Mouse (Mus musculus): ENCODE measurements at regions not wholly inside any gene's neighbourhood (a gene's known extent, or its start where the extent isn't known, plus 50 kb on each side); places are given as distances from the start of the nearest gene placed in this dataset.

DNA sequence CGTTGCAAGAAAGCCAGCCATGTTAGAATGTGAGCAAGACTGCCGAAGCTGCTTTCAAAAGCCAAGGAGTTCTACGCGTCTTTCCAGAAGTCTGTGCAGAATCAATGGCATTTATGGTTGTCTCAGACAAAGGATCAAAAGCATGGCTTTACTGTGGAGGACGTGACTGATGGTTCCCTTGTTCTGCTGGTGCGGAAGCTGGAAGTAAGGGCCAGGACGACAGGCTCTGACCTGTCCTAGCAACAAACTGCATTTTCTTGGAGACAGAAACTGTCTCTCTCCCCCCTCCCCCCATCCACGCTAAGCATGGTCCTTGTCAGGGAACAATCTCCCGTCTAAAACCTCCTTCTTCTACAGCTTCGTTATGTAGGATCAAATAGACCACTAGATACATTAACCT is 2780.3 kb upstream of the Gm7489 start:
- DNase-seq = peak in 1 of 2 experiments; percentile 7

DNA sequence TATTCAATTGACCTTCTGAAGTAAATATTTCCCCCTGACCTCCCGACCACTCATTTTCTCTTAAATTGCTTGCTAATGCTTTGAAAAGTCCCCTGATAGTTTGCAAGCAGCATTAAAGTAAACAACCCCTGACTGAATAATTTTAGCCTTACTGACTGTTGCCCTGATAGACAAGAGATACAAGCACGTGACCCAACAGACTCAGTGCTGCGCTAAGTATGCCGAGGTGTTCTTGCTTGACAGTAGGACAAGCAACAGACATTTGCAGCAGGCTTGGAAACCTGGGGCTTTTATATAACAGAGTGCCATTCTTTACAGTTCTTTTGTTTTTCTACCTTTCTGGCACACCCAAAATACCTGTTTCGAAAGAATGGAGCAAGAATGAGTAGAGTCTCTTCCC is 2779.9 kb upstream of the Gm7489 start:
- DNase-seq = no peak

- no peak for DNase-seq
Measured at GRCm38 (mm10) chr15:51105359-51106008, 2779.2 kb upstream of the Gm7489 start.

- no peak for DNase-seq
Measured at GRCm38 (mm10) chr15:51110186-51110585, 2774.5 kb upstream of the Gm7489 start.

- no peak for DNase-seq
Measured at GRCm38 (mm10) chr15:51125896-51126295, 2758.8 kb upstream of the Gm7489 start.

DNA sequence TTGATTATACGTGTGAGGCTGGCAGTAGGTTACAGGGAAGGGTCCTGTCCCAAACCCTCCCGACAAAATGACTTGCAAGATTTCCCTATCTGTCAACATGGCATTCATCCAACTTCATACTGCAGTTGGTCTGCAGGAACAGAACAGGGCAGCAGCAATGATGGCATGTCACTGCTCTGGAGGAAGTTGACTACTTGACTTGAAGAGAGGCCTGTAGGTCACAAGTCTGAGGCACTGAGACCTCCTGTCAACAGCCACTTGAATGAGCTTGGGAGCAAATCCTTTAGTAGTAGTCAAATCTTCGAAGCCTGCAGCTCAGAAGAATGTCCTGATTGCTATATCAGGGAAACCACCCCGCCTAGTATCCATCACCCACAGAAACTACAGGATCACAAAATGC is 2753.7 kb upstream of the Gm7489 start:
- no peak for DNase-seq

GRCm38 (mm10) chr15:51136121-51136520 is 2748.6 kb upstream of the Gm7489 start:
- no peak for DNase-seq

DNA sequence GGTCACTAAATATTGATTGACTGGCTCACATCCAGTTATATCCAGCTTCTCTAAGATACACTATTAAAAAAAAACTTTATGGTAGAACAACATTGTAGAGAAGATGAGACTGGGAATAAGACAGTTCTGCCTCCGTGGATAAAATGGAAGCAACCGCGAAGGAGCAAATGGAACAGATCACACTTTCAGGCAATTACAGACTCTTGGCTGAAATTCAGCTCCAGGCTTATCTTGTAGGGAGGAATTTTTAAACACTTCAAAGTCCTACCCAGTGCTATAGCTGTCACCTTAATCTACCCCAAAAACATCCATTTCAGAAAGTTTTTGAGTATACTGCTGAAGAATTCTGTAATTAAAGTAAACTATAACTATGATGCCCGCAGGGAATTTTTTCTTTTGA is 2745.2 kb upstream of the Gm7489 start:
- no peak for DNase-seq

GRCm38 (mm10) chr15:51173976-51174620 is 2710.6 kb upstream of the Gm7489 start:
- DNase-seq = no peak

DNA sequence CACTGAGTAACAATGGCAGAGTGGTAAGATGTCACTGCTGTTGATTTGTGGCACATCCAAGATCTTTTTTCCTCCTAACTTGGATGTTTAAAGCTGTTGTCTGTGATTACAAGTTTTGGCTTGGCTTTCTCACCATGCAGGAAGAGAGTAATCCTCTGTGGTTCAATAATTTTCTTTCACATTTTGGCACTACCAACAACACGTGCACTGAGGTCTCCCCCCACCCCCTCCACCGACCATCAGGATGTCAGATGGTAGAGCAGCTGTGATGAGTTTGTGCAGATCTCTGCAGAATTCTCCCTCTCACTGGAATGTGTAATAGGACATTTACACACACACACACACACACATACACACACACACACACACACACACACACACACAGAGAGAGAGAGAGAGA is 2708.2 kb upstream of the Gm7489 start:
- DNase-seq = peak; percentile 2 to 18

- no peak for DNase-seq
Measured at GRCm38 (mm10) chr15:51189134-51189533, 2695.6 kb upstream of the Gm7489 start.

DNA sequence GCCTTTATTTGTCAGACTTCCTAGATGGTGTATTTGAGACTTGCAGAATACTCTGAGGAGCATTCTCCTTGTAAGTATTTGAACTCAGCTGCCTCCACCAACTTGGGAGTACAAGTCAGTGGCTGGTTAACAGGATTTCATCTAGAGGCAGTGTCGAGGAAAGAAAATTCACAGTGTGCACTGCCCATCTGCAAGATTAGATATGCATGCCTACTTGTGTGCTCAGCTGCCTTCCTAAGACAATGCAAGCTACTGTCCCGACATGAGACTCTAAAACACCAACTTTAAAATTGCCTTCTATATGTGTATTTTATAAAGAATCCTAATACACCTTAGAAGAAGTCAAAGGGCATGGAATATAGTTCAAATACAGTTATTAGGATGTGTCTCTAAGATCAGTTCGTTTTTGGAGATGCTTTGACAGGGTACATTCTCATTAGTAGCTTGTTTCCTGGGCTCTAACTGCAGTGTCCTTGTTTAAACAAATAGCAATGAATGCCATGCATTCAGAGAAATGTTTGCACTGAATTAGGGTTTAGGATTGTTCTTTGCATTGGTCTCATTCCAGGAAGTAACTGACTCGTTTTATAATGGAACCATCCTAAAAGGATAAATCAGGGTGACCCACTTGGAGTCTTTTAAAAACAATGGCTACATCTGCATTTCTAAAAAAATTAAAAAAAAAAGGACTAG is 2687.1 kb upstream of the Gm7489 start:
- DNase-seq = no peak

DNA sequence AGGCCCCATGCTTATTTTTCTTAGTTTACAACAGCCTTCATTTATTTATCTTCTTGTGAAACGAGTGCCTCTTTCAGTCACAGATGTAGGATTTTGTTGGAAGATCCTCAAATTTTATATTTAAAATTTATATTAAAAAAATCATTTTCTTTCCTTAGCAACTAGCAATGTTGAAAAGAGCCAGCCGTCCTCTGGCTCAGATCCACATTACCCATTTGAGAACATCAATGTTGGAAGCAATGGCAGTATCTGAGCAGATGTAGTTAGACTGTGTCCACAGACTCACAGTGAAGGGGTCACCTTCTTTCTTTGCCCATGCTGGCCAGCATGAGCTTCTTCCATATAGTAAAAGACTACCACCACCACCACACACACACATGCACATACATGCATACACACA is 2681.4 kb upstream of the Gm7489 start:
- peak in 1 of 2 experiments; percentile 1 for DNase-seq

DNA sequence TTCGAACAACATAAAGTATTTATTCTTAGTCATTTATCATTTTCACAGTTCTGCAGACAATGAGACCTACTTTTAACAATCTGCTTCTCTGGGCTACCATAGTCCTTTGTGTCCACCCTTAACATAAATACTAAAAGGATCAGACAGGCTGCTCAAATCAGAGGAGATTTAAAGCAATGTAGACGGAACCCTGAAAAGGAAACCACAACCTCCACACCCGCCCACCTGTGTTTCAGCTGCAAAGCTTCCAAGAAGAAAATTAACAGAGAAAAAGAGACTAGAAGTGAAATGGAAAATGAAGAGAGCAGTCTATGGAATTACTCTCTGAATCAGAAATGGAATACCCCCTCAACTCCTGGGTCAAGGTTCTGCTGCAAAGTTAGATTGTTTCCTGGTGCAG is 2678.7 kb upstream of the Gm7489 start:
- no peak for DNase-seq

DNA sequence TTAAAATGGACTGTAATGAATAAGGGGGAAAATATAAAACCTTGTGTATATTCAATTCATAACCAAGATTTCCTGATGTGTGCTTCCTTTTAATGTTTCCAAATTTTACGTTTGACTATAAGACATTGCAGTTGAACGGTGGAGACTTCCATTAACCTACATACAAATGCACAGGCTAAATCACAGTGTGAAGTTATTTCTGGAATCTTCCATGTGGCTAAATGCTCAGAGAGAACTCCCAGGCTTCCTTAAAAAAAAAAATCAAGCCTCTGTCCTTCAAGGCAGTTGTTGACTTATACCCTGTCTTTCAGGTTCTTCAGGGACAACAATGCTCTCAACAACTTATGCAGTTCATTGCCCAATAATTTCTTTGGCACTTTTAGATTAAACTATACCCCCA is 2677.9 kb upstream of the Gm7489 start:
- DNase-seq = no peak

DNA sequence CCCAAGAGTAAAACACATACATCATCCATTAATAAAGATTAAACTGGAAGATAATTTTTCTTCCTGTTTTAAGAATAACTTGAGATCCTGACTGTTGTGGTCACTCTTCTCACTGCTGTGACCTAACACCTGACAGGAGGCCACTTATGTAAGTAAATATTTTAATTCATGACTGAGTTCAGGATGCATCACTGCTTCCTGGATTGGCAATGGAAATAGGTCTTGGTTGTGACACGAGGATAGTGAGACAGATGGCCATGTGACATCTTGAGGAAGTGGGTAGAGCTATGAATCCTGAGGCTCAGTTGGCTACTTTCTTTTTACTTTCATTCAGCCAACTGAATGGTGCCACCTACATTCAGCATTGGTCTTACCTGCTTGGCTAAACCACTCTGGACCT is 2649.8 kb upstream of the Gm7489 start:
- DNase-seq = no peak

DNA sequence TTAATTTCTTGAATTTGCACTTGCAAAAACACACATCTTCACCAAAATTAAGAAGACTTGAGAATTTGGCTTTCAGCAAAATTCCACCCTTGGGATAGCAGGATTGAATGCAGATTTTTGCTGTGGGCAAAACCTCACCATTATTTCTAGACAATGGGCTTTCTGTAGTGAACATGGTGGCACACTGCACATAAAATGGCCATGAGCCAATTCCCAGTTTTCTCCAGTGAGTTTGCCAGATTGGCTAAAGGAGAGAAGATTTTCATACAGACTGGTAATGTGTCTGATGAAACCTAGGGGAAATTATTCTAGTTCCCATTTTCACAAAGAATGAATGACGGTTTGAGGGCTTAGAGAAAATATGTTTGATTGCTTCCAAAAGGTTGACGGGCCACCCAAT is 2640.1 kb upstream of the Gm7489 start:
- DNase-seq = peak in 1 of 2 experiments; percentile 6

GRCm38 (mm10) chr15:51247259-51247658 is 2637.4 kb upstream of the Gm7489 start:
- no peak for DNase-seq

DNA sequence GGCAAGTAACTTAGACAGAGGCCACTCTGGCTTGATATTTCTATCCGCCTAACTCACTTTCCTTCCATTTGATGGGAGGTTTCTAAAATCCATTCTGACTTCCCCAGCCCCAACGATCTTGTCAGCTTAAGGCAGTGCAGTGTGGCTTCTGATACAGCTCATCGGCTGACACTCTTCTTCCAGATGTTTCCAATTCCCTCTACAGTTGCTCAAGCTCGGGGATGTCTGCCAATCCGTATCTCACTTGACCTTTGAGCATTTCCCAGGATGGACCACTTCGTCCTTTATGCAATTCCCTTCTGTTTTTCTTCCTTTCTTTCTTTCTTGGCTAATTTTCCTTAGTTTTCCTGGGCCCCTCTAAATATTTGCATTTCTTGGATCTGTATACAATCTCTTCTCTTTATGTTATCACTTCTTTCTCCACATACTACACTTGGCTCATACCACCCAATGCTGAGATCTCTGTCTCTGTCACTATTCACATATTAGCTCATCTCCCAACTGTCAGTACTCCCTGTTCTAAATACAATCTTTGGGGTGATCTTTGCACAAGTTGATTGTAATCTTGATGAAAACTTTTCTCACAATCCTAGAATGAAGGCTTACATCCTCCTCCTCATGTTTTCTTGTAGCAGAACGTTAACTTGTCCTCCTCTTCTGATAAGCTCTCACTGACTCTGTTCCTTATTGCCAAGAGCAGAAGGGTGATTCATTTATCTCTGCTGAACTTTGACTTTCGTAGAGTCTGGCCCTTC is 2636.5 kb upstream of the Gm7489 start:
- DNase-seq = no peak

GRCm38 (mm10) chr15:51248789-51249040 is 2636.0 kb upstream of the Gm7489 start:
- DNase-seq = no peak

- no peak for DNase-seq
Measured at GRCm38 (mm10) chr15:51254143-51254542, 2630.6 kb upstream of the Gm7489 start.

DNA sequence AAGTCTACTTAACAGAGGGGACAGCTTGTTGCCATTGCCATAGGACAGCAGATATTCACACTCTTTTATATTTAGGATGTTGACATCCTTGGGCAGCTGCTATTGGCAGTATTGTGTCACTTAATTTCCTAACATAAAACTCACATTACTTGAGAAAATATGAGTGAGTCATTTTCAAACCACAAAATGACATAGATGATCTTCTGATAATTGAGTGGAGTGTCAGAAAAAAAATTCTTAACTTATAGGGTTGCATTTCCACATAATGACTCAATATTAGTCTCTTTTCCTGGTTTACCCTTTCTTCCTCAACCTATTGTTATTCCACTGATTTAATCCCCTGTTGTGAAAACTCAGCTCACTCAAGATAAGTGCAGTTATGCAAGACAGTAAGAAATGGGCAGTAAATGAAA is 2629.5 kb upstream of the Gm7489 start:
- DNase-seq = no peak

GRCm38 (mm10) chr15:51256681-51257080 is 2628.0 kb upstream of the Gm7489 start:
- peak in 1 of 2 experiments; percentile 10 for DNase-seq
